Mouse (Mus musculus) lung, postnatal 0 days (tissue): ENCODE data around the gene Uevld.
"Not testable (repeated sequence)": the region's sequence is repeated elsewhere in the genome, so short reads cannot be mapped to it uniquely, and the experiment has no call there.

ENCODE experiments used
- CTCF ChIP-seq: IDR thresholded peaks from 2 replicates; pipeline ENCODE4 v1.5.1; 2016; ENCODE audit warnings: antibody characterized with exemption, mild to moderate bottlenecking
- EP300 ChIP-seq: IDR thresholded peaks from 2 replicates; pipeline ENCODE4 v1.6.1; 2016; ENCODE audit warnings: antibody characterized with exemption, mild to moderate bottlenecking, control low read depth

GRCm38 (mm10) chr7:46881941-46882340, 76.4 kb downstream of the Uevld start:
- not testable (repeated sequence) for TF ChIP-seq CTCF, EP300
